Mouse (Mus musculus): Measurements from ENCODE around the gene Pik3r1. TPM values are rescaled to one million over a fixed set of nuclear protein-coding genes. Genes with fewer than 3 reads are reported as not detected.

The Pik3r1 gene
- polyA plus RNA-seq (2014; fragmentation: Nextera tagmentation; extraction: Ambion mirVana): 45.9 and 49.1 TPM in 2 replicates

DNA sequence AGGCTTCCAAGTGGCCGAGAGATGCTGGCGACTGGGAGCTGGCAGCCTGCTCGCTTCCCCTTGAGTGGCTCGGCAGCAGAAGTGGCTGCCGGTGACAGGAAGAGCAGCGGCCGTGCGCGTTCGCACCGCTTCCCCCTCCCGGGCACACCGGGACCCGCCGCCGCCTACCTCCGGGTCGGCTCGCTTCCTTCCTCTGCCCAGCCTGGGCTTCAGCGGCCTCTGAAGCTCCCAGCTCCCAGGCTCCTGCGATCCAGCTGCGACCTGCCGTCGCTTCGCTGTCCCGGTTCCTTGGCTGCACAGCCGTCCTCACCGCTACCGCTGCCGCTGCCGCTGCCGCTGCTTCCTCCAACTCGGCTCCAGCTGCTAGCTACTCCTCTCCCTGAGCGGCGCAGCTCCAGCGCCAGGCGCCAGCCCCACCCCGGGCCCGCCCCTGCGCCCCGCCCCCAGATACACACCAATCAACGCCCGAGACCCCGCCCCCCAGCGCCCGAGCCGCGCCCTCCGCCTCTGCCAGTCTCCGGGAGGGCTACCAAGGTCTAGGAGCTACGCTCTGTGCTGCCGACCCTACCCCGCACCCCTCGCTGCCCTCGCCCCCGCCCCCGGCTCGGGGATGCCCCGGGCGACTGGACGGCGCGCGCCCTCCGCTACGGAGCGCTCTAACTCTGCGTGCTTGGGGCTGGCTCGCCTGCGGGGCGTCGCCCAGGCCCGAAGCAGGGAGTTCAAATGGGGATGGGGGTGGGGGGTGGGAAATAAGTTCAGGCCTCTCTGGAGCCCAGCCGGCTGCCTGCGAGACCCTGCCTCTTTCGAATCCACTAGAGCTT is at the start of gene Pik3r1:
Gene Pik3r1, minus strand, starts transcription at position 409 of the 821 bp plus-strand sequence.
- Histone ChIP-seq H3K4me1 (ENCODE audit: control insufficient read depth, insufficient read depth, low read length) (peaks cover 30% of the 10 kb centered on the region), H3K36me3 (ENCODE audit: control insufficient read depth, insufficient read depth, low read length) (no peaks in the 10 kb centered on the region), H3K27me3 (replicated peaks; ENCODE audit: control insufficient read depth, insufficient read depth, low read length) (no peaks in the 10 kb centered on the region), H3K9ac (ENCODE audit: low read depth, low read length) (peak within 1 kb of the TSS; percentile 92), H3K4me2 (ENCODE audit: low read depth, low read length) (peak within 1 kb of the TSS; percentile 84), H3K9me3 (ENCODE audit: control insufficient read depth, low read length) (no peaks in the 10 kb centered on the region), H3K4me3 (ENCODE audit: low read depth, low read length) (peak within 1 kb of the TSS; percentile 98), H3K27ac (replicated peaks; ENCODE audit: low read depth, low read length) (peak within 1 kb of the TSS; percentile 95)
- WGBS: 0% methylated on average over 21 of the region's 76 CpGs
- DNase-seq (ENCODE audit: low spot score) (peak; percentile 97), ATAC-seq (ENCODE audit: low read depth) (peak; percentile 97)

DNA sequence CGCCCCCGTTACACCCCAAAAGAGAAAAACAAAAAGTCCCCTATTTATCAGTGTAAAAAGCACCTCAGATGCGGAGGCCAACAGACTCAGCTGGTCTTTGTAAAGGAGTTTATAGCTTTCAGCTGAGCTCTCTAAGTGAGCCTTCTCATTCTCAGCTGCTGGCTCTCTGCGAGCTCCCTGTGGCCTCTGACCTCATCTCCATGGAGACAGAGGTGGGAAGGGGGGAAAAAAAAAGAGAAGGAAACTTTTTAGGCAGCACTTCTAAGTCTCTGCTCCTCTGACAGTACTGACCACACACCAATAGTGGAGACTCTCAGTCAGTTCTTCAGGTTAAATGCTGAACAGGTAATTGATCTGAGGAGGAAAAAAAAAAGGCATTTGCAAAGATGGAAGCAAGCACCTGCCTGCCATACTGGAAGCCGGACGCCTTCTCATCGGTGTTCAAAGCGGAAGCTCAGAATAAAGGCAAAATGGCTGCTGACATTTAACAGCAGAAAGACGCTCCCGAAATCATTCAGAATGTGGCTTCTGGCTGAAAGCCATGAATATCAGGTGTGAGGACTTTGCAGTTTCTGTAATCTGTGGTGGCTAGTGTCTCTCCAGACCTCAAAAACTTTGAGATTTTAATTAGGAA is 45.4 kb upstream of the Pik3r1 start:
- ATAC-seq (ENCODE audit: low read depth): peak; percentile 68; the same call in 1 of the 2 replicates

DNA sequence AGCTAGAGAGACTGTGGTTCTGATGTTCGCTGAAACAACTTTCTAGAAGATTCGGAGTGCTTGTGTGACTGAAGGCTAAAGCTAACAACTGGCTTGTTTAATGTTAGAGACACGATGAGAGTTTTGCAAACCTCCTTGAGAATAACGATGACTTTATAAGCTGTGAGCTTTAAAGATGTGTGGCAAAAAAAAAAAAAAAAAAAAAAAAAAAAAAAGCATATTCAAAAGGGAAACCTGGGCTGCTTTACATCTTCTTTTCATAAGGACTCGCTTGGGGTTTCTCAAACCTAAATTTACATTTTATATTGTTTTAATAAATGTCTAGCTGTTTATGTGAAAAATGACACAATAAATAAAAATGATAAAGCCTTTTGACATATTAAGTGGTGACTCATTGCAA is 44.3 kb upstream of the Pik3r1 start:
- Histone ChIP-seq H3K27ac (replicated peaks; ENCODE audit: low read depth, low read length) (no peak overlapping the region), H3K4me1 (ENCODE audit: control insufficient read depth, insufficient read depth, low read length) (peaks cover 9% of the 10 kb centered on the region), H3K27me3 (replicated peaks; ENCODE audit: control insufficient read depth, insufficient read depth, low read length) (no peaks in the 10 kb centered on the region), H3K36me3 (ENCODE audit: control insufficient read depth, insufficient read depth, low read length) (no peaks in the 10 kb centered on the region), H3K4me3 (ENCODE audit: low read depth, low read length) (no peak overlapping the region), H3K4me2 (ENCODE audit: low read depth, low read length) (no peak overlapping the region), H3K9ac (ENCODE audit: low read depth, low read length) (no peak overlapping the region), H3K9me3 (ENCODE audit: control insufficient read depth, low read length) (no peaks in the 10 kb centered on the region)
- DNase-seq (ENCODE audit: low spot score) (no peak), ATAC-seq (ENCODE audit: low read depth) (no peak)
- 73% methylated on average over 5 of the region's 5 CpGs for WGBS

More for the DNA sequence above, 45.4 kb upstream of the Pik3r1 start:
- H3K9me3 ChIP-seq (ENCODE audit: control insufficient read depth, low read length): no peaks in the 10 kb centered on the region
- no peak overlapping the region for H3K9ac ChIP-seq (ENCODE audit: low read depth, low read length)
- H3K36me3 ChIP-seq (ENCODE audit: control insufficient read depth, insufficient read depth, low read length): no peaks in the 10 kb centered on the region
- peak; percentile 75 for DNase-seq (ENCODE audit: low spot score)
- 25% methylated on average over 10 of the region's 10 CpGs for WGBS
- no peaks in the 10 kb centered on the region for H3K27me3 ChIP-seq (replicated peaks; ENCODE audit: control insufficient read depth, insufficient read depth, low read length)
- H3K4me1 ChIP-seq (ENCODE audit: control insufficient read depth, insufficient read depth, low read length): peaks cover 9% of the 10 kb centered on the region
- no peak overlapping the region for H3K27ac ChIP-seq (replicated peaks; ENCODE audit: low read depth, low read length)
- H3K4me3 ChIP-seq (ENCODE audit: low read depth, low read length): no peak overlapping the region
- H3K4me2 ChIP-seq (ENCODE audit: low read depth, low read length): no peak overlapping the region

DNA sequence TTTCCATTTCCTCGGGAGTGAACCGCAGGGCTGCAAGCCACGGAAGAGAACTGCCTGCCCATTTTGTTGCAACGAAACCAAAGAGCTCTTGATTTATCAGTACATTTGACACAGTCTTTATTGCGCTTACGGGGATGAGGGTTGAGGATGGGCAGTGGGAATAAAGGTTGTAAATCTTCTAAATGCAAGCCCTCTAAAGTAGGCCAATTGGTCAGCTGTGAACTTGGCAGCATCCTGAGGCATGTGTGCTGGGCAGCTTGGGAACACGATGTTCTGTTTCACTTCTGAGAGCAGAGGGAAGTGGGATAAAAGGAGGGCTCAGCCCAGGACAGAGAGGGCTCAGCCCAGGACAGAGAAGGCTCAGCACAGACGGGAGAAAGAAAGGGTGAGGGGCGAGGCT is 43.9 kb upstream of the Pik3r1 start:
- no peak overlapping the region for H3K9ac ChIP-seq (ENCODE audit: low read depth, low read length)
- no peak for ATAC-seq (ENCODE audit: low read depth)
- H3K4me3 ChIP-seq (ENCODE audit: low read depth, low read length): no peak overlapping the region
- H3K27me3 ChIP-seq (replicated peaks; ENCODE audit: control insufficient read depth, insufficient read depth, low read length): no peaks in the 10 kb centered on the region
- 52% methylated on average over 9 of the region's 9 CpGs for WGBS
- no peaks in the 10 kb centered on the region for H3K9me3 ChIP-seq (ENCODE audit: control insufficient read depth, low read length)
- no peaks in the 10 kb centered on the region for H3K36me3 ChIP-seq (ENCODE audit: control insufficient read depth, insufficient read depth, low read length)
- peaks cover 9% of the 10 kb centered on the region for H3K4me1 ChIP-seq (ENCODE audit: control insufficient read depth, insufficient read depth, low read length)
- DNase-seq (ENCODE audit: low spot score): no peak
- peak overlapping the region; percentile 20; the same call in 1 of the 2 replicates for H3K4me2 ChIP-seq (ENCODE audit: low read depth, low read length)
- no peak overlapping the region for H3K27ac ChIP-seq (replicated peaks; ENCODE audit: low read depth, low read length)

DNA sequence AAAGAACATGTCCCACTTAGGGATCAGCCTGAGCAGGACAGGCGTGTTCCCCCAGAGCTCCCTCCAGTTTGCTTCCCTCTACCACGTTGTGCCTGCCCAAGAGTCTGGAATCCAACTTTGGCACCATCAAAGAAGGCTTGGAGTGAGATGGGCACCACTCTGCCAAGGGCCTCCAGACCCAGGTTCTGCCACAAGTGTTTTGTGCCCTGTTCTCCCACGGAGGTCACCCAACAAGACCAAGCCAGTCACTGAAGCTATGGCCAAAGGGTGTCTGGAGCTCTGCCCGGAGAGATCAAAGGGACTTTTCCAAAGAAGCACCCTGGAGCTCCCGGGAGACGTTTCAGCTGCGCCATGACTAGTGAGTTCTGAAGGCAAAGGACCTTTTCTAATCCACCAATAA is 42.6 kb upstream of the Pik3r1 start:
- Histone ChIP-seq H3K4me1 (ENCODE audit: control insufficient read depth, insufficient read depth, low read length) (peaks cover 9% of the 10 kb centered on the region), H3K9me3 (ENCODE audit: control insufficient read depth, low read length) (no peaks in the 10 kb centered on the region), H3K4me2 (ENCODE audit: low read depth, low read length) (no peak overlapping the region), H3K36me3 (ENCODE audit: control insufficient read depth, insufficient read depth, low read length) (no peaks in the 10 kb centered on the region), H3K4me3 (ENCODE audit: low read depth, low read length) (no peak overlapping the region), H3K9ac (ENCODE audit: low read depth, low read length) (no peak overlapping the region), H3K27ac (replicated peaks; ENCODE audit: low read depth, low read length) (no peak overlapping the region), H3K27me3 (replicated peaks; ENCODE audit: control insufficient read depth, insufficient read depth, low read length) (no peaks in the 10 kb centered on the region)
- ATAC-seq (ENCODE audit: low read depth) (no peak), DNase-seq (ENCODE audit: low spot score) (no peak)
- WGBS: 81% methylated on average over 7 of the region's 7 CpGs

DNA sequence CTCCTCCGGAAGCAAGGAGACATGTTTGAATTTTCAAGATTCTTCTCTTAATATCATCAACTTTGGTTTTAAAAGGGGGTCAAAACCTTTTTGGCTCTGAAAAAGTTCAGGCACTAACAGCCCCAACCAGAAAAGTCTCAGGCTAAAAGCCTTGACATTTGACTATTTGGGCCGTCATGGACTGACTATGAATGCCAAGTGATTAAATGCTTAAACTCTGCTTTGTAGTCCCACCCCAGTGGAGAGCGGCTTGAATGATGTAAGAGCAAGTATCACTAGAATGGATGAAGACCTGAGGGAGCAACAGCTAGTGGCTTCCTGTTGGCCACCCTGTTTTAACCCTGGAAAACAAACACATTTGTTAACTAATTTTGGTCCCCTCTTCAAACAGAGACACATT is 41.8 kb upstream of the Pik3r1 start:
- Histone ChIP-seq H3K4me2 (ENCODE audit: low read depth, low read length) (no peak overlapping the region), H3K9ac (ENCODE audit: low read depth, low read length) (no peak overlapping the region), H3K4me1 (ENCODE audit: control insufficient read depth, insufficient read depth, low read length) (peaks cover 9% of the 10 kb centered on the region), H3K4me3 (ENCODE audit: low read depth, low read length) (no peak overlapping the region), H3K27me3 (replicated peaks; ENCODE audit: control insufficient read depth, insufficient read depth, low read length) (no peaks in the 10 kb centered on the region), H3K36me3 (ENCODE audit: control insufficient read depth, insufficient read depth, low read length) (no peaks in the 10 kb centered on the region), H3K9me3 (ENCODE audit: control insufficient read depth, low read length) (no peaks in the 10 kb centered on the region), H3K27ac (replicated peaks; ENCODE audit: low read depth, low read length) (no peak overlapping the region)
- ATAC-seq (ENCODE audit: low read depth) (no peak), DNase-seq (ENCODE audit: low spot score) (no peak)
- 89% methylated on average over 3 of the region's 3 CpGs for WGBS

DNA sequence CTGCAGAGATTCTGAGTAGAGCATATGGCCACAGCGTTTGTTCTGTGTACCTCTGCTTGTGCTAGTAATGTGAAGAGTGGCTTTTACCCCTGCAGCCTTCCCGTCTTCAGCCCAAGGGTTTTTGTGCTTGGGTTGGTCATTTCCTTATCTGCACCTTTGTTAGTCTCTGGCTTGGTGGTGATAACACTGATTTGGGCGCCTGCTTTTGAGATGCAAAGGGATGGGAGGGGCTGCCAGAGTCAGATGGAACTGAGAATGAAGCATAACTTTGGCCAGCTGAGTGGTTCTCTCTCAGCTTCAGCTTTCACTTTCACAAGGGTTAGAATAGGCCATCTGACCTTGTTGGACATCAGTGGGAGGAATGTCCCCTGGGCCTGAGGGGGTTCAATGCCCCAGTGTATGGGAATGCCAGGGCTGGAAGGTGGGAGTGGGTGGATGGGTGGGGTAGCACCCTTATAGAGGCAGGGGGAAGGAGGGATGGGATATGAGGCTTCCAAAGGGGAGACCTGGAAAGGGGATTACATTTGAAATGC is 37.6 kb upstream of the Pik3r1 start:
- Histone ChIP-seq H3K4me2 (ENCODE audit: low read depth, low read length) (no peak overlapping the region), H3K4me3 (ENCODE audit: low read depth, low read length) (no peak overlapping the region), H3K27ac (replicated peaks; ENCODE audit: low read depth, low read length) (no peak overlapping the region), H3K36me3 (ENCODE audit: control insufficient read depth, insufficient read depth, low read length) (no peaks in the 10 kb centered on the region), H3K9ac (ENCODE audit: low read depth, low read length) (no peak overlapping the region), H3K9me3 (ENCODE audit: control insufficient read depth, low read length) (no peaks in the 10 kb centered on the region), H3K27me3 (replicated peaks; ENCODE audit: control insufficient read depth, insufficient read depth, low read length) (no peaks in the 10 kb centered on the region), H3K4me1 (ENCODE audit: control insufficient read depth, insufficient read depth, low read length) (no peaks in the 10 kb centered on the region)
- DNase-seq (ENCODE audit: low spot score): no peak
- no peak for ATAC-seq (ENCODE audit: low read depth)
- 73% methylated on average over 3 of the region's 3 CpGs for WGBS

DNA sequence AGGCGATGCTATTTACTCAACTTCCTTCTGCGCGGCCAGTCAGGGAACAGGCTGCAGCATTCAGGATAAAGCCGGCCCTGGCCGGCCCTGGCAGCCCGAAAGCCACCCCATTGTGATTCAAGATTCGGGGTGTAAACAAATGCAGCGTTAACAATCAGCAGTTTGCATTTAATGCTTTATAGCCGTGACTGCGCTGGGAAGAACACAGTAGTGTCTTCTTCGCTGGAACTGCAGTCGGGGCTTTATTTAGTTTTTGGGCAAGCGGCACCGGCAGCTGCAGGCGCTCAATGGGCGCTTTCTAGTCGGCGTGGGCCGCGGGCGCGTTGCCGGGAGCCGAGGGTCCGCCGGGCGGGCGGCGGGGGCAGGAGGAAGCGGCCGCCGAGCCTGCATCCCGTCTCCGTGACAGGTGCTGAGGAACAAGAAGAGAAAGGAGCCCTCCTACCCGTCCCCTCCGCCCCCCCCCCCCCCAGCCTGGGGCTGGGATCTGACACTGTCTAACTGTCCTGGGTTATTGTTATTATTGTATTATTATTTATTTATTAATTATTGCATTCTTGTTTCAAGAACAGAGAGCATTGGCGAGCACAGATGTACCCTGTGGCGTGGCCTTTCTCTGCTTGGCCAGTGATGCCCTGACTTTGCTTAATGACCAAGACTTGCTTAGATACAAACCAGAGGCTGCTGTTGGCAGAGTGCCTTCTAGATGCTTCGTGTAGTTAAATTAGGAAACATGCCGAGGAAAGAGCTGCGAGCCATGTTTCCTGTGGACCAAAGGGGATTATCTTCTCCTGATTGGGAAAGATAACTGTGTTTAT is 33.6 kb upstream of the Pik3r1 start:
- H3K27ac ChIP-seq (replicated peaks; ENCODE audit: low read depth, low read length): peak overlapping the region; percentile 69; the same call in 1 of the 2 replicates
- 5% methylated on average over 22 of the region's 41 CpGs for WGBS
- peak overlapping the region; percentile 46 for H3K4me3 ChIP-seq (ENCODE audit: low read depth, low read length)
- DNase-seq (ENCODE audit: low spot score) (peak; percentile 87), ATAC-seq (ENCODE audit: low read depth) (peak; percentile 87)
- H3K4me1 ChIP-seq (ENCODE audit: control insufficient read depth, insufficient read depth, low read length): no peaks in the 10 kb centered on the region
- peak overlapping the region; percentile 85 for H3K4me2 ChIP-seq (ENCODE audit: low read depth, low read length)
- H3K9ac ChIP-seq (ENCODE audit: low read depth, low read length): peak overlapping the region; percentile 65
- no peaks in the 10 kb centered on the region for H3K9me3 ChIP-seq (ENCODE audit: control insufficient read depth, low read length)
- H3K36me3 ChIP-seq (ENCODE audit: control insufficient read depth, insufficient read depth, low read length): no peaks in the 10 kb centered on the region
- 0 out of 2 replicates have a peak, but pooled peaks cover 8% of the 10 kb centered on the region for H3K27me3 ChIP-seq (replicated peaks; ENCODE audit: control insufficient read depth, insufficient read depth, low read length)
